ENCODE assay signal across 9 mouse cellular contexts in genomic region chr3:62340861-62341260, GRCm38 (mm10). TPM values are rescaled to one million over a fixed set of nuclear protein-coding genes. Genes with fewer than 3 reads are reported as not detected.
DNase-seq lines count a peak whose midpoint lies in the region; ATAC-seq lines count a peak whose summit lies in the region.
"Had no signal": no experiment of that assay in that cellular context is flagged by ENCODE, and none has a peak within 500 bp of the region (broad histone marks: within the 10 kb centered on the region; RNA-seq: fewer than 3 reads in every experiment).

No protein-coding gene starts in this region.

- peaks cover 16% of the 10 kb centered on the region for H3K27me3 ChIP-seq in forebrain, embryonic 12.5 days
- H3K27me3 ChIP-seq in neural tube, embryonic 13.5 days = peaks cover 15% of the 10 kb centered on the region

- no peak for ATAC-seq in forebrain, embryonic 12.5 days (ENCODE audit: low FRiP score)
- no peak for ATAC-seq in neural tube, embryonic 13.5 days (ENCODE audit: low read depth)

- DNase-seq in kidney, adult 9 months = peak; percentile 20
- no peak for DNase-seq in kidney, adult 8-10 months
- peak; percentile 14 to 16 for DNase-seq in kidney, postnatal 36 days
- no peak for DNase-seq in B cell, adult 2 months
- no peak for DNase-seq in ovary, postnatal 10 days (ENCODE audit: low spot score)
- no peak for DNase-seq in thymus, postnatal 10 days (ENCODE audit: low spot score in 2 of 2)

- H3K4me2 ChIP-seq in forebrain, embryonic 12.5 days = peak overlapping the region; percentile 76
- peak overlapping the region; percentile 76 for H3K4me2 ChIP-seq in neural tube, embryonic 13.5 days

- no peak overlapping the region for H3K9ac ChIP-seq in forebrain, embryonic 12.5 days
- H3K9ac ChIP-seq in neural tube, embryonic 13.5 days = no peak overlapping the region

- H3K36me3 ChIP-seq in forebrain, embryonic 12.5 days (replicated peaks) = no peaks in the 10 kb centered on the region
- H3K36me3 ChIP-seq in neural tube, embryonic 13.5 days = no peaks in the 10 kb centered on the region
- H3K36me3 ChIP-seq: G1E had no signal

- WGBS in forebrain, embryonic 12.5 days = 10% methylated on average over 2 of the region's 2 CpGs
- 11% methylated on average over 2 of the region's 2 CpGs for WGBS in neural tube, embryonic 13.5 days

- H3K4me1 ChIP-seq in forebrain, embryonic 12.5 days = peaks cover 5% of the 10 kb centered on the region; the same call in 1 of the 2 replicates
- peaks cover 24% of the 10 kb centered on the region for H3K4me1 ChIP-seq in neural tube, embryonic 13.5 days (replicated peaks)

- no peak overlapping the region for H3K27ac ChIP-seq in forebrain, embryonic 12.5 days
- H3K27ac ChIP-seq in neural tube, embryonic 13.5 days (replicated peaks) = no peak overlapping the region

- peak overlapping the region; percentile 73 for H3K4me3 ChIP-seq in forebrain, embryonic 12.5 days (replicated peaks)
- H3K4me3 ChIP-seq in neural tube, embryonic 13.5 days = peak overlapping the region; percentile 85

- no peaks in the 10 kb centered on the region for H3K9me3 ChIP-seq in forebrain, embryonic 12.5 days
- no peaks in the 10 kb centered on the region for H3K9me3 ChIP-seq in neural tube, embryonic 13.5 days

RNA-seq across cellular contexts. Expression of gene Arhgef26, which starts 2.7 kb away (rescaled TPM):
- polyA plus RNA-seq in forebrain, embryonic 12.5 days (2016; fragmentation: Nextera tagmentation; extraction: Ambion mirVana) = 9.9 and 10.1 TPM in 2 replicates
- 12.3 and 13.1 TPM in 2 replicates for polyA plus RNA-seq in neural tube, embryonic 13.5 days (2015; fragmentation: Nextera tagmentation; extraction: Ambion mirVana)
- polyA plus RNA-seq: G1E had no signal

Comparison
In these comparisons a context has a peak if more than half of its experiments do, and no peak if none do; other contexts are left out.
1. DNase-seq: peak in kidney, adult 9 months (single experiment) and kidney, postnatal 36 days (2 of 2); none in kidney, adult 8-10 months (0 of 2), B cell, adult 2 months (0 of 2), ovary, postnatal 10 days (single experiment) and thymus, postnatal 10 days (0 of 2).